In genomic region chr3:36352032-36352742, GRCm38 (mm10) we compare ENCODE assay signal across 11 mouse cellular contexts.
DNase-seq lines count a peak whose midpoint lies in the region; ATAC-seq lines count a peak whose summit lies in the region.
"Had no signal": no experiment of that assay in that cellular context is flagged by ENCODE, and none has a peak within 500 bp of the region (broad histone marks: within the 10 kb centered on the region; RNA-seq: fewer than 3 reads in every experiment).

No protein-coding gene starts in this region.

- no peak overlapping the region for H3K9ac ChIP-seq in heart, embryonic 15.5 days
- no peak overlapping the region for H3K9ac ChIP-seq in hindbrain, embryonic 12.5 days
- H3K9ac ChIP-seq in midbrain, embryonic 11.5 days (ENCODE audit: low read length) = no peak overlapping the region

- WGBS in heart, embryonic 15.5 days = 55% methylated on average over 4 of the region's 4 CpGs
- WGBS in hindbrain, embryonic 12.5 days = 34% methylated on average over 4 of the region's 4 CpGs
- WGBS in midbrain, embryonic 11.5 days = 26% methylated on average over 4 of the region's 4 CpGs

- no peak for DNase-seq in heart, adult 18-20 months
- DNase-seq in brain, adult 2 months (ENCODE audit: low read depth, low spot score) = peak; percentile 57
- peak; percentile 91 for DNase-seq in midbrain, embryonic 11.5 days (ENCODE audit: low spot score, missing footprints)
- DNase-seq in gastrocnemius, postnatal 36 days = no peak
- DNase-seq in kidney, postnatal 4 days = no peak
- no peak for DNase-seq in thymus, postnatal 10 days (ENCODE audit: low spot score in 2 of 2)
- DNase-seq: cerebellum, adult 2 months; heart, postnatal 4 days had no signal

- no peaks in the 10 kb centered on the region for H3K9me3 ChIP-seq in heart, embryonic 15.5 days (replicated peaks)
- H3K9me3 ChIP-seq in hindbrain, embryonic 12.5 days (replicated peaks) = no peaks in the 10 kb centered on the region
- H3K9me3 ChIP-seq in midbrain, embryonic 11.5 days (ENCODE audit: control insufficient read depth, low read length) = no peaks in the 10 kb centered on the region

- 0 out of 2 replicates have a peak, but pooled peaks cover 3% of the 10 kb centered on the region for H3K4me1 ChIP-seq in heart, embryonic 15.5 days (replicated peaks)
- H3K4me1 ChIP-seq in hindbrain, embryonic 12.5 days = peaks cover 5% of the 10 kb centered on the region
- H3K4me1 ChIP-seq in midbrain, embryonic 11.5 days (ENCODE audit: control insufficient read depth, insufficient read depth, low read length) = peaks cover 9% of the 10 kb centered on the region

- intact Hi-C loops in gastrocnemius, postnatal 36 days (cut with DNase I) = no loop called here

- no peaks in the 10 kb centered on the region for H3K36me3 ChIP-seq in heart, embryonic 15.5 days
- H3K36me3 ChIP-seq in hindbrain, embryonic 12.5 days = no peaks in the 10 kb centered on the region
- H3K36me3 ChIP-seq in midbrain, embryonic 11.5 days (ENCODE audit: control insufficient read depth, insufficient read depth, low read length) = no peaks in the 10 kb centered on the region

- no peak for ATAC-seq in heart, embryonic 15.5 days (replicated peaks; ENCODE audit: insufficient number of reproducible peaks, insufficient read depth, low FRiP score, low read depth)
- ATAC-seq in hindbrain, embryonic 12.5 days (ENCODE audit: low FRiP score) = peak; percentile 77
- ATAC-seq in midbrain, embryonic 11.5 days (ENCODE audit: low FRiP score) = peak; percentile 90

- 0 out of 2 replicates have a peak overlapping the region, but pooled peaks have one; percentile 18 for H3K27ac ChIP-seq in heart, embryonic 15.5 days
- H3K27ac ChIP-seq in hindbrain, embryonic 12.5 days = peak overlapping the region; percentile 30; the same call in 1 of the 2 replicates
- 0 out of 2 replicates have a peak overlapping the region, but pooled peaks have one; percentile 1 for H3K27ac ChIP-seq in midbrain, embryonic 11.5 days (ENCODE audit: low read depth, low read length)
- H3K27ac ChIP-seq: macrophage had no signal

- no peak overlapping the region for H3K4me2 ChIP-seq in heart, embryonic 15.5 days
- no peak overlapping the region for H3K4me2 ChIP-seq in hindbrain, embryonic 12.5 days (replicated peaks)
- no peak overlapping the region for H3K4me2 ChIP-seq in midbrain, embryonic 11.5 days

- H3K4me3 ChIP-seq in heart, embryonic 15.5 days = no peak overlapping the region
- H3K4me3 ChIP-seq in hindbrain, embryonic 12.5 days = no peak overlapping the region
- no peak overlapping the region for H3K4me3 ChIP-seq in midbrain, embryonic 11.5 days (ENCODE audit: low read depth, low read length)

- no peaks in the 10 kb centered on the region for H3K27me3 ChIP-seq in heart, embryonic 15.5 days
- H3K27me3 ChIP-seq in hindbrain, embryonic 12.5 days = no peaks in the 10 kb centered on the region
- H3K27me3 ChIP-seq in midbrain, embryonic 11.5 days (ENCODE audit: control insufficient read depth, insufficient read depth, low read length) = no peaks in the 10 kb centered on the region

Comparison
In these comparisons a context has a peak if more than half of its experiments do, and no peak if none do; other contexts are left out.
1. DNase-seq: peak in brain, adult 2 months (single experiment) and midbrain, embryonic 11.5 days (single experiment); none in heart, adult 18-20 months (0 of 2), gastrocnemius, postnatal 36 days (0 of 2), kidney, postnatal 4 days (0 of 2) and thymus, postnatal 10 days (0 of 2).
2. Peak in every context shown above with its lines, with median percentiles within 50 percentile points of each other: H3K27ac ChIP-seq.